Mouse (Mus musculus): ENCODE measurements around the gene Pdia6.

Gene Pdia6

GRCm38 (mm10) chr12:17265971-17266672 is at the start of gene Pdia6:
TSS of gene Pdia6 (plus strand) at chr12:17266545.
- DNase-seq = peak; percentile 88

GRCm38 (mm10) chr12:17218390-17218789 is 48.0 kb upstream of the Pdia6 start:
- DNase-seq = no peak

- no peak for DNase-seq
These were observed 47.2 kb upstream of the Pdia6 start for GRCm38 (mm10) chr12:17219107-17219506.

GRCm38 (mm10) chr12:17220631-17221030 is 45.7 kb upstream of the Pdia6 start:
- DNase-seq = no peak

GRCm38 (mm10) chr12:17221891-17222428 is 44.4 kb upstream of the Pdia6 start:
- DNase-seq = no peak

- no peak for DNase-seq
These were observed 43.3 kb upstream of the Pdia6 start for GRCm38 (mm10) chr12:17223050-17223449.

GRCm38 (mm10) chr12:17225012-17225411 is 41.3 kb upstream of the Pdia6 start:
- peak; percentile 94 for DNase-seq

GRCm38 (mm10) chr12:17227903-17228302 is 38.4 kb upstream of the Pdia6 start:
- DNase-seq = no peak

- no peak for DNase-seq
These were observed 35.8 kb upstream of the Pdia6 start for GRCm38 (mm10) chr12:17230581-17230980.

- DNase-seq = no peak
These were observed 34.8 kb upstream of the Pdia6 start for GRCm38 (mm10) chr12:17231513-17231912.

GRCm38 (mm10) chr12:17235535-17236313 is 30.6 kb upstream of the Pdia6 start:
- no peak for DNase-seq

GRCm38 (mm10) chr12:17238588-17239427 is 27.5 kb upstream of the Pdia6 start:
- DNase-seq = no peak

GRCm38 (mm10) chr12:17239428-17239688 is 27.0 kb upstream of the Pdia6 start:
- no peak for DNase-seq

GRCm38 (mm10) chr12:17241016-17241415 is 25.3 kb upstream of the Pdia6 start:
- no peak for DNase-seq

GRCm38 (mm10) chr12:17241614-17242013 is 24.7 kb upstream of the Pdia6 start:
- DNase-seq = no peak

- no peak for DNase-seq
These were observed 24.3 kb upstream of the Pdia6 start for GRCm38 (mm10) chr12:17242041-17242440.

- DNase-seq = no peak
These were observed 15.4 kb upstream of the Pdia6 start for GRCm38 (mm10) chr12:17250962-17251361.

GRCm38 (mm10) chr12:17253069-17253468 is 13.3 kb upstream of the Pdia6 start:
- DNase-seq = peak; percentile 71

- DNase-seq = no peak
These were observed 10.7 kb upstream of the Pdia6 start for GRCm38 (mm10) chr12:17255602-17256001.

- peak; percentile 71 for DNase-seq
These were observed 9.4 kb upstream of the Pdia6 start for GRCm38 (mm10) chr12:17256905-17257304.

GRCm38 (mm10) chr12:17258431-17258830 is 7.9 kb upstream of the Pdia6 start:
- no peak for DNase-seq

- no peak for DNase-seq
These were observed 5.3 kb upstream of the Pdia6 start for GRCm38 (mm10) chr12:17261005-17261404.

GRCm38 (mm10) chr12:17263881-17264280 is 2.5 kb upstream of the Pdia6 start:
- no peak for DNase-seq

Data from cerebellum, adult 9-10 months (tissue).